Mouse (Mus musculus) megakaryocyte, embryonic 14.5 days (primary cell): ENCODE results near the gene Nell2.

ENCODE experiments used
- FLI1 ChIP-seq: IDR thresholded peaks from 2 replicates; pipeline ENCODE4 v1.6.1; 2012; ENCODE audit warnings: low read length, inconsistent platforms, mixed read lengths
- GATA1 ChIP-seq: IDR thresholded peaks from 3 replicates; pipeline ENCODE4 v1.6.1; 2012; ENCODE audit warnings: mixed read lengths, low read length, inconsistent platforms, borderline replicate concordance

- TF ChIP-seq FLI1 (no peak), GATA1 (no peak)
Observed at GRCm38 (mm10) chr15:95241161-95241560, 287.2 kb downstream of the Nell2 start.
